Comparison of ENCODE assay signal across 7 mouse cellular contexts in genomic region chr10:3366870-3367431, GRCm38 (mm10). TPM values are rescaled to one million over a fixed set of nuclear protein-coding genes. Genes with fewer than 3 reads are reported as not detected.
A peak's percentile ranks its signal among the peaks of the same experiment; 100 is the strongest.
DNase-seq lines count a peak whose midpoint lies in the region; ATAC-seq and TF ChIP-seq lines count a peak whose summit lies in the region.

No protein-coding gene starts in this region.

- no peak for TF ChIP-seq EP300 in stomach, postnatal 0 days (optimal IDR thresholded peaks at IDR 0.05)

- peaks cover 4% of the 10 kb centered on the region; the same call in 1 of the 2 replicates for H3K36me3 ChIP-seq in heart, embryonic 15.5 days
- H3K36me3 ChIP-seq in stomach, postnatal 0 days (ENCODE audit: control insufficient read depth, insufficient read depth, low read length): no peaks in the 10 kb centered on the region

- peak overlapping the region; percentile 83 for H3K9ac ChIP-seq in heart, embryonic 15.5 days
- H3K9ac ChIP-seq in stomach, postnatal 0 days (ENCODE audit: low read length): peak overlapping the region; percentile 48

- H3K4me2 ChIP-seq in heart, embryonic 15.5 days: peak overlapping the region; percentile 78
- H3K4me2 ChIP-seq in stomach, postnatal 0 days (replicated peaks; ENCODE audit: low read depth): peak overlapping the region; percentile 97

- DNase-seq in ES-CJ7 (ENCODE audit: low read depth, low spot score): peak; percentile 8
- peak; percentile 42 to 43 for DNase-seq in adrenal gland, adult 18-20 months (ENCODE audit: low spot score in 2 of 2)
- DNase-seq in layer of hippocampus, postnatal 10 days (ENCODE audit: low spot score in 2 of 2): peak; percentile 57 to 70
- DNase-seq in lung, postnatal 36 days: peak; percentile 21
- DNase-seq in stomach, postnatal 0 days (ENCODE audit: low spot score): peak; percentile 17

- no peak for TF ChIP-seq POLR2A in embryonic fibroblast, embryonic 13.5 days (IDR thresholded peaks at IDR 0.05; ENCODE audit: low read depth, low read length)

- peak overlapping the region; percentile 56 for H3K4me3 ChIP-seq in embryonic fibroblast, embryonic 13.5 days (ENCODE audit: insufficient read depth, low read length)
- peak overlapping the region; percentile 76 for H3K4me3 ChIP-seq in heart, embryonic 15.5 days
- peak overlapping the region; percentile 54 for H3K4me3 ChIP-seq in stomach, postnatal 0 days (ENCODE audit: low read depth, low read length)

- no peaks in the 10 kb centered on the region for H3K9me3 ChIP-seq in heart, embryonic 15.5 days (replicated peaks)
- no peaks in the 10 kb centered on the region for H3K9me3 ChIP-seq in stomach, postnatal 0 days (ENCODE audit: control insufficient read depth, low read length)

- no peaks in the 10 kb centered on the region for H3K4me1 ChIP-seq in embryonic fibroblast, embryonic 13.5 days (ENCODE audit: control insufficient read depth, insufficient read depth, low read length)
- peaks cover 15% of the 10 kb centered on the region for H3K4me1 ChIP-seq in heart, embryonic 15.5 days (replicated peaks)
- H3K4me1 ChIP-seq in stomach, postnatal 0 days (replicated peaks; ENCODE audit: control insufficient read depth, insufficient read depth): no peaks in the 10 kb centered on the region

- H3K27ac ChIP-seq in embryonic fibroblast, embryonic 13.5 days (ENCODE audit: insufficient read depth, low read length): no peak overlapping the region
- peak overlapping the region; percentile 90 for H3K27ac ChIP-seq in heart, embryonic 15.5 days
- H3K27ac ChIP-seq in stomach, postnatal 0 days (replicated peaks): no peak overlapping the region

- under 1% methylated on average over 26 of the region's 26 CpGs for WGBS in heart, embryonic 15.5 days
- WGBS in stomach, postnatal 0 days: 2% methylated on average over 23 of the region's 26 CpGs

- no peaks in the 10 kb centered on the region for H3K27me3 ChIP-seq in heart, embryonic 15.5 days
- 0 out of 2 replicates have a peak, but pooled peaks cover 3% of the 10 kb centered on the region for H3K27me3 ChIP-seq in stomach, postnatal 0 days (ENCODE audit: control insufficient read depth, insufficient read depth, low read length)

- no peak for TF ChIP-seq CTCF in embryonic fibroblast, embryonic 13.5 days (IDR thresholded peaks at IDR 0.05; ENCODE audit: borderline replicate concordance, insufficient read depth, low read length)
- TF ChIP-seq CTCF in stomach, postnatal 0 days (IDR thresholded peaks at IDR 0.05; ENCODE audit: low read depth): no peak

- peak; percentile 47; the same call in 1 of the 2 replicates for ATAC-seq in heart, embryonic 15.5 days (replicated peaks; ENCODE audit: insufficient number of reproducible peaks, insufficient read depth, low FRiP score, low read depth)
- peak; percentile 35 for ATAC-seq in stomach, postnatal 0 days (ENCODE audit: low FRiP score, low TSS enrichment)

RNA-seq across cellular contexts. Expression of gene Ppp1r14c, which starts 1.1 kb away (rescaled TPM):
- total RNA-seq in adrenal gland, adult 18-20 months (2021): 10 to 100 TPM in 1 of 2 experiments, 1 to 10 TPM in 1; 2.9 to 14.4 TPM
- 0.70 and 1.7 TPM in 2 replicates for polyA plus RNA-seq in embryonic fibroblast, embryonic 13.5 days (2011; ENCODE audit: insufficient read length, low read depth, missing spikeins)
- polyA plus RNA-seq in heart, embryonic 15.5 days (2015; fragmentation: Nextera tagmentation; extraction: Ambion mirVana): 242 and 287 TPM in 2 replicates
- total RNA-seq in layer of hippocampus, postnatal 10 days (2021): 100 to 1,000 TPM in 1 of 2 experiments, 10 to 100 TPM in 1; 95.9 to 102 TPM
- polyA plus RNA-seq in stomach, postnatal 0 days (2015; fragmentation: Nextera tagmentation; extraction: Ambion mirVana): 2.7 and 2.9 TPM in 2 replicates

Comparison
In these comparisons a context has a peak if more than half of its experiments do, and no peak if none do; other contexts are left out.
1. DNase-seq: peak in every context shown above with its lines; median percentile 64 in layer of hippocampus, postnatal 10 days; 42 in adrenal gland, adult 18-20 months; 21 in lung, postnatal 36 days; 17 in stomach, postnatal 0 days; 8 in ES-CJ7.
2. RNA of gene Ppp1r14c, which starts 1.1 kb away (polyA plus RNA-seq): 242 to 287 TPM in heart, embryonic 15.5 days; 2.7 to 2.9 TPM in stomach, postnatal 0 days and 0.70 to 1.7 TPM in embryonic fibroblast, embryonic 13.5 days; every median in the first group is over 10 times any median in the second.
3. Peak in every context shown above with its lines, with median percentiles within 50 percentile points of each other: H3K4me3 ChIP-seq.